Mouse (Mus musculus) bone marrow, adult 2 months (tissue): ENCODE results near the gene Ccnt2. TPM values are rescaled to one million over a fixed set of nuclear protein-coding genes. Genes with fewer than 3 reads are reported as not detected.

ENCODE experiments used
- H3K27ac ChIP-seq: fragments of 200-500 bp; 2 replicates; pipeline ENCODE4 v1.5.1; 2012; ENCODE audit warnings: low read depth, mild to moderate bottlenecking, control low read depth, inconsistent platforms, low read length; ENCODE audit not compliant: control insufficient read depth, poor library complexity, insufficient read depth
- H3K4me1 ChIP-seq: fragments of 200-500 bp; 2 replicates; pipeline ENCODE4 v1.6.1; 2011; ENCODE audit warnings: low read length; ENCODE audit not compliant: control insufficient read depth, insufficient read depth
- H3K4me3 ChIP-seq: fragments of 200-500 bp; replicated peaks from 2 replicates; pipeline ENCODE3; 2011; ENCODE audit warnings: mild to moderate bottlenecking, low read depth, low read length, control low read depth; ENCODE audit not compliant: control insufficient read depth
- CTCF ChIP-seq: fragments of 200-500 bp; IDR thresholded peaks from 2 replicates; pipeline ENCODE4 v1.5.1; 2011; ENCODE audit warnings: low read length, control low read depth; ENCODE audit not compliant: control insufficient read depth, insufficient read depth
- POLR2A ChIP-seq: fragments of 200-500 bp; IDR thresholded peaks from 2 replicates; pipeline ENCODE4 v1.6.1; 2011; ENCODE audit warnings: low read depth, mild to moderate bottlenecking, control low read depth, low read length, borderline replicate concordance; ENCODE audit not compliant: control insufficient read depth
- WGBS: fragments of 180-500 bp; shearing (Covaris S2); methylation state at CpG from one replicate; pipeline ENCODE4 v1.1.7; 2018; 5-methylcytosine and 5-hydroxymethylcytosine counted together
- polyA plus RNA-seq: library from polyadenylated mRNA; stranded (reverse); fragments of >200 nt; gene quantifications from 2 replicates; pipeline ENCODE4 v1.2.4, GENCODE M21; 2011; ENCODE audit warnings: low replicate concordance; ENCODE audit not compliant: missing spikeins, insufficient read depth, insufficient read length

Gene Ccnt2
- polyA plus RNA-seq, 1 experiment, result 23.9 TPM

GRCm38 (mm10) chr1:127802916-127803315, 29.0 kb downstream of the Ccnt2 start:
- Histone ChIP-seq H3K4me3 (no peak overlapping the region), H3K4me1 (no peaks in the 10 kb centered on the region), H3K27ac (no peak overlapping the region)
- 92% methylated on average over 8 of the region's 8 CpGs for WGBS
- TF ChIP-seq POLR2A, result no peak

GRCm38 (mm10) chr1:127808671-127809070, 34.7 kb downstream of the Ccnt2 start:
- no peak overlapping the region for H3K4me3 ChIP-seq
- no peak overlapping the region for H3K27ac ChIP-seq
- 94% methylated on average over 7 of the region's 7 CpGs for WGBS
- TF ChIP-seq POLR2A (no peak), CTCF (no peak)
- H3K4me1 ChIP-seq, result no peaks in the 10 kb centered on the region

GRCm38 (mm10) chr1:127812929-127813328, 39.0 kb downstream of the Ccnt2 start:
- Histone ChIP-seq H3K27ac (no peak overlapping the region), H3K4me1 (no peaks in the 10 kb centered on the region), H3K4me3 (no peak overlapping the region)
- TF ChIP-seq POLR2A (no peak), CTCF (no peak)
- 71% methylated on average over 7 of the region's 7 CpGs for WGBS

- no peak for TF ChIP-seq POLR2A
- TF ChIP-seq CTCF, result no peak
- no peaks in the 10 kb centered on the region for H3K4me1 ChIP-seq
- H3K27ac ChIP-seq, result no peak overlapping the region
- H3K4me3 ChIP-seq, result no peak overlapping the region
- 86% methylated on average over 6 of the region's 6 CpGs for WGBS
Measured at GRCm38 (mm10) chr1:127816381-127816780, 42.4 kb downstream of the Ccnt2 start.

- Histone ChIP-seq H3K4me1 (peaks cover 2% of the 10 kb centered on the region; the same call in 1 of the 2 replicates), H3K4me3 (no peak overlapping the region), H3K27ac (no peak overlapping the region)
- TF ChIP-seq POLR2A, result no peak
- no peak for TF ChIP-seq CTCF
- 10% methylated on average over 2 of the region's 2 CpGs for WGBS
Measured at GRCm38 (mm10) chr1:127827325-127827724, 53.4 kb downstream of the Ccnt2 start.

- H3K27ac ChIP-seq, result no peak overlapping the region
- no peak overlapping the region for H3K4me3 ChIP-seq
- TF ChIP-seq CTCF, result no peak
- TF ChIP-seq POLR2A, result no peak
- 17% methylated on average over 13 of the region's 13 CpGs for WGBS
- H3K4me1 ChIP-seq, result peaks cover 2% of the 10 kb centered on the region; the same call in 1 of the 2 replicates
Measured at GRCm38 (mm10) chr1:127830215-127830921, 56.4 kb downstream of the Ccnt2 start.

DNA sequence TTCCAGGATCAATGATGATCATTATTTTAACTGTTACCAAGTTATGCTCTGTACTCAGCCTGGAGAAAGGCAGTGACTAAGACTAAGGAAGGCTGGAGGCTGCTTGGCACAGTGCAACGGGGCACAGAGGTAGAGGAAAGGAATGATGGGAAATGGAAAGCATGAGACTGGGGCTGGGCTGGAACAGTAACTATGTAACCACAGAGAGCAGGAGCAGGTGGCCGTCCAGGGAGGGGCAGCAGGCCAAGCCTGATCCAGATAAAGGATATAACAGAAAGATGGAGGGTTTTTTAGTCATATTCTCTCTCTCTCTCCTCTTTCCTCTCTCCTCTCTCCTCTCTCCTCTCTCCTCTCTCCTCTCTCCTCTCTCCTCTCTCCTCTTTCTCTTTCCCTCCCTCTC, 59.8 kb downstream of the Ccnt2 start:
- Histone ChIP-seq H3K27ac (no peak overlapping the region), H3K4me1 (peaks cover 2% of the 10 kb centered on the region; the same call in 1 of the 2 replicates), H3K4me3 (no peak overlapping the region)
- TF ChIP-seq POLR2A, result no peak
- no peak for TF ChIP-seq CTCF
- WGBS, result 19% methylated on average over 2 of the region's 2 CpGs

- 50% methylated on average over 4 of the region's 4 CpGs for WGBS
- TF ChIP-seq CTCF, result no peak
- Histone ChIP-seq H3K4me3 (no peak overlapping the region), H3K27ac (no peak overlapping the region), H3K4me1 (peaks cover 2% of the 10 kb centered on the region; the same call in 1 of the 2 replicates)
Measured at GRCm38 (mm10) chr1:127834202-127834601, 60.2 kb downstream of the Ccnt2 start.

DNA sequence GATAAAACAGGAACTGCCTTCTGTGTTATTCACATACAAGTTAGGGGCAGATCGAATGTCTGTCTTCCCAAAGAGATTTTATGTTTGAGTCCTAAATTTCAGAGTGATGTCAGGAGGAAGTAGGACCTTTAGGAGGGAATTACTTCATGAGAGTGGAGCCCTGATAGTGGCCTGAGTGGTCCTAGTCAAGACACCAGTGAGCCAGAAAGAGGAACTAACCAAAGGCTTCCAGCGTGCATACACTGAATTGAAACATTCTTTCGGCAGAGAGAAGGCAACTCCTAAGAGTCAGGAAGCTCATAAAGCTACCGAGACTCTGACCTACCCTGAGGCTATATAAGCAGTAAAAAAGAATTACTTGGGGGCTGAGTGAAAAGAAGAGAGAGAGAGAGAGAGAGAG, 62.7 kb downstream of the Ccnt2 start:
- 4% methylated on average over 4 of the region's 4 CpGs for WGBS

DNA sequence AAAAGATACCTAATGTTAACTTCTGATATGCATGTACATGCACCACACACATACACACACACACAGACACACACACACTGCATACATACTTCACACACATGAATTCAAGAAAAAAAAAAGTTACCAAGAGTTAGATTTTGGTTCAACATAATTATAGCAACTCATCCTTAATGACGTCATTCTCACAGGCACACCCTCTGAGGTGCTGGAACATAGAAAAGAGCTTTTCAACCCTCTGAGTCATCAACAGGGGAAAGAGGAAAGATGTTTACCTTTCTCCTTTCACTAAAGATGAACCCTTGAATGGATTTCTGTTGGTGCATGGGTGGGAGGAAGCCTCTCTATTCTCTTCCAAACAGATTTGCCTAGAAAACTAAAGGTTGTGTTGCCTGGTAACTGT, 64.6 kb downstream of the Ccnt2 start:
- H3K4me1 ChIP-seq, result no peaks in the 10 kb centered on the region
- TF ChIP-seq POLR2A (no peak), CTCF (no peak)
- 53% methylated on average over 1 of the region's 1 CpGs for WGBS

More for the DNA sequence above, 62.7 kb downstream of the Ccnt2 start:
- TF ChIP-seq CTCF, result no peak
- no peak for TF ChIP-seq POLR2A
- H3K4me3 ChIP-seq, result no peak overlapping the region
- H3K4me1 ChIP-seq, result no peaks in the 10 kb centered on the region
- no peak overlapping the region for H3K27ac ChIP-seq

More for the DNA sequence above, 64.6 kb downstream of the Ccnt2 start:
- Histone ChIP-seq H3K27ac (no peak overlapping the region), H3K4me3 (no peak overlapping the region)
